Mouse (Mus musculus) MEL (cell line): ENCODE results near the gene Atp5k. TPM values are rescaled to one million over a fixed set of nuclear protein-coding genes. Genes with fewer than 3 reads are reported as not detected.

Source experiments
- DNase-seq: peaks from one replicate; pipeline ENCODE4 v3.0.0; 2011; ENCODE audit warnings: low read depth, low spot score
- H3K27ac ChIP-seq: 2 replicates; pipeline ENCODE4 v1.5.1; 2012; ENCODE audit warnings: low read depth, mild to moderate bottlenecking, control low read depth, low read length, moderate library complexity; ENCODE audit not compliant: control insufficient read depth
- H3K27me3 ChIP-seq, 2 experiments: fragments of 150-350 bp in 1 of 2; sonication (generic) in 1 of 2; 2 replicates each; pipeline ENCODE4 v1.6.1; 2012; ENCODE audit warnings: low read length in 2 of 2, mild to moderate bottlenecking in 2 of 2, improper control_type of control experiment in 1 of 2, moderate library complexity in 1 of 2; ENCODE audit not compliant: insufficient read depth in 2 of 2, control insufficient read depth in 1 of 2
- H3K36me3 ChIP-seq, 2 experiments: 2 replicates each; pipeline ENCODE4 v1.6.1; 2012 to 2014; ENCODE audit warnings: low read length in 2 of 2, improper control_type of control experiment in 1 of 2, inconsistent platforms in 1 of 2, mild to moderate bottlenecking in 1 of 2; ENCODE audit not compliant: insufficient read depth in 2 of 2, control insufficient read depth in 1 of 2
- H3K4me1 ChIP-seq, 2 experiments: fragments of 150-350 bp in 1 of 2; sonication (generic) in 1 of 2; 2 replicates each; pipeline ENCODE4 v1.6.1; 2012; ENCODE audit warnings: low read length in 2 of 2, improper control_type of control experiment in 1 of 2, mild to moderate bottlenecking in 1 of 2; ENCODE audit not compliant: insufficient read depth in 2 of 2, control insufficient read depth in 1 of 2
- H3K4me3 ChIP-seq, 2 experiments: fragments of 150-350 bp in 1 of 2; sonication (generic) in 1 of 2; 2 replicates each; pipeline ENCODE4 v1.5.1; 2012; ENCODE audit warnings: low read depth in 2 of 2, low read length in 2 of 2, mild to moderate bottlenecking in 2 of 2, moderate library complexity in 2 of 2, control low read depth in 1 of 2, improper control_type of control experiment in 1 of 2; ENCODE audit not compliant: control insufficient read depth in 1 of 2, insufficient read depth in 1 of 2
- H3K79me2 ChIP-seq: 2 replicates; pipeline ENCODE4 v1.6.1; 2012; ENCODE audit warnings: mild to moderate bottlenecking, low read length, moderate library complexity; ENCODE audit not compliant: control insufficient read depth, poor library complexity, insufficient read depth
- H3K9ac ChIP-seq: 2 replicates; pipeline ENCODE4 v1.6.1; 2012; ENCODE audit warnings: low read depth, mild to moderate bottlenecking, control low read depth, low read length, moderate library complexity; ENCODE audit not compliant: control insufficient read depth, poor library complexity, severe bottlenecking
- H3K9me3 ChIP-seq: fragments of 150-350 bp; sonication (generic); replicated peaks from 2 replicates; pipeline ENCODE4 v1.6.1; 2012; ENCODE audit warnings: mild to moderate bottlenecking, low read length, improper control_type of control experiment, moderate library complexity; ENCODE audit not compliant: insufficient read depth
- CHD2 ChIP-seq: IDR thresholded peaks from 2 replicates; pipeline ENCODE4 v1.6.1; 2011; ENCODE audit warnings: low read length, improper control_type of control experiment
- CTCF ChIP-seq, 3 experiments: IDR thresholded peaks in 2 of 3; conservative IDR thresholded peaks in 1 of 3; 2 replicates each; pipeline ENCODE4 v1.5.1; 2011 to 2012; ENCODE audit warnings: low read length in 3 of 3, low read depth in 2 of 3, mild to moderate bottlenecking in 2 of 3, improper control_type of control experiment in 1 of 3, inconsistent platforms in 1 of 3, mixed read lengths in 1 of 3, moderate library complexity in 1 of 3; ENCODE audit not compliant: control insufficient read depth in 1 of 3, insufficient read depth in 1 of 3, poor library complexity in 1 of 3, severe bottlenecking in 1 of 3
- E2F4 ChIP-seq: IDR thresholded peaks from 2 replicates; pipeline ENCODE4 v1.6.1; 2011; ENCODE audit warnings: low read depth, low read length, improper control_type of control experiment, borderline replicate concordance
- EP300 ChIP-seq, 2 experiments: IDR thresholded peaks; 2 replicates each; pipeline ENCODE4 v1.6.1; 2011; ENCODE audit warnings: improper control_type of control experiment in 2 of 2, low read length in 2 of 2, low read depth in 1 of 2, mild to moderate bottlenecking in 1 of 2
- GATA1 ChIP-seq: IDR thresholded peaks from 2 replicates; pipeline ENCODE4 v1.6.1; 2011; ENCODE audit warnings: low read depth, low read length, improper control_type of control experiment
- HCFC1 ChIP-seq: IDR thresholded peaks from 2 replicates; pipeline ENCODE4 v1.6.1; 2012; ENCODE audit warnings: low read depth, mild to moderate bottlenecking, inconsistent platforms, low read length, improper control_type of control experiment, moderate library complexity
- KAT2A ChIP-seq: conservative IDR thresholded peaks from 2 replicates; pipeline ENCODE4 v1.6.1; 2012; ENCODE audit warnings: low read depth, low read length, improper control_type of control experiment, inconsistent platforms
- MAX ChIP-seq: IDR thresholded peaks from 2 replicates; pipeline ENCODE4 v1.6.1; 2011; ENCODE audit warnings: low read length, improper control_type of control experiment
- MAZ ChIP-seq: IDR thresholded peaks from 2 replicates; pipeline ENCODE4 v1.6.1; 2012; ENCODE audit warnings: low read depth, mild to moderate bottlenecking, inconsistent platforms, low read length, improper control_type of control experiment
- MEF2A ChIP-seq: IDR thresholded peaks from 2 replicates; pipeline ENCODE4 v1.6.1; 2014; ENCODE audit warnings: low read depth, mild to moderate bottlenecking, inconsistent platforms, low read length, improper control_type of control experiment; ENCODE audit not compliant: poor library complexity, insufficient replicate concordance, severe bottlenecking; ENCODE audit errors: extremely low read depth
- MXI1 ChIP-seq: IDR thresholded peaks from 2 replicates; pipeline ENCODE4 v1.6.1; 2011; ENCODE audit warnings: mild to moderate bottlenecking, low read depth, low read length, improper control_type of control experiment
- MYB ChIP-seq: IDR thresholded peaks from 2 replicates; pipeline ENCODE4 v1.6.1; 2011; ENCODE audit warnings: mild to moderate bottlenecking, low read depth, low read length, improper control_type of control experiment
- POLR2A ChIP-seq, 2 experiments: IDR thresholded peaks; 2 replicates each; pipeline ENCODE4 v1.6.1; 2011 to 2012; ENCODE audit warnings: low read length in 2 of 2, mild to moderate bottlenecking in 2 of 2, control low read depth in 1 of 2, improper control_type of control experiment in 1 of 2, low read depth in 1 of 2, moderate library complexity in 1 of 2; ENCODE audit not compliant: control insufficient read depth in 1 of 2, insufficient read depth in 1 of 2, poor library complexity in 1 of 2
- POLR2AphosphoS2 ChIP-seq: IDR thresholded peaks from 2 replicates; pipeline ENCODE4 v1.6.1; 2011; ENCODE audit warnings: low read length, improper control_type of control experiment
- RAD21 ChIP-seq: IDR thresholded peaks from 2 replicates; pipeline ENCODE4 v1.6.1; 2011; ENCODE audit warnings: mild to moderate bottlenecking, low read depth, low read length, improper control_type of control experiment
- RCOR1 ChIP-seq: IDR thresholded peaks from 2 replicates; pipeline ENCODE4 v1.6.1; 2012; ENCODE audit warnings: low read depth, mild to moderate bottlenecking, inconsistent platforms, low read length, improper control_type of control experiment
- SMC3 ChIP-seq: IDR thresholded peaks from 2 replicates; pipeline ENCODE4 v1.6.1; 2011; ENCODE audit warnings: low read depth, low read length, improper control_type of control experiment
- TAL1 ChIP-seq: IDR thresholded peaks from 2 replicates; pipeline ENCODE4 v1.6.1; 2012; ENCODE audit warnings: mild to moderate bottlenecking, inconsistent platforms, low read length, moderate library complexity, mixed read lengths
- TCF12 ChIP-seq: IDR thresholded peaks from 2 replicates; pipeline ENCODE4 v1.6.1; 2014; ENCODE audit warnings: low read depth, mild to moderate bottlenecking, inconsistent platforms, low read length, improper control_type of control experiment, moderate library complexity
- USF1 ChIP-seq: IDR thresholded peaks from 2 replicates; pipeline ENCODE4 v1.6.1; 2014; ENCODE audit warnings: low read depth, mild to moderate bottlenecking, inconsistent platforms, low read length, improper control_type of control experiment, moderate library complexity
- USF2 ChIP-seq, 2 experiments: IDR thresholded peaks; 2 replicates each; pipeline ENCODE4 v1.6.1; 2011 to 2012; ENCODE audit warnings: improper control_type of control experiment in 2 of 2, low read length in 2 of 2, borderline replicate concordance in 1 of 2, inconsistent platforms in 1 of 2, low read depth in 1 of 2, mild to moderate bottlenecking in 1 of 2; ENCODE audit not compliant: insufficient read depth in 1 of 2
- ZC3H11A ChIP-seq: IDR thresholded peaks from 2 replicates; pipeline ENCODE4 v1.6.1; 2012; ENCODE audit warnings: low read depth, mild to moderate bottlenecking, inconsistent platforms, low read length, improper control_type of control experiment
- ZKSCAN1 ChIP-seq: IDR thresholded peaks from 2 replicates; pipeline ENCODE4 v1.6.1; 2012; ENCODE audit warnings: low read depth, mild to moderate bottlenecking, inconsistent platforms, low read length, improper control_type of control experiment, moderate library complexity
- ZNF384 ChIP-seq: IDR thresholded peaks from 2 replicates; pipeline ENCODE4 v1.6.1; 2012; ENCODE audit warnings: low read depth, mild to moderate bottlenecking, inconsistent platforms, low read length, improper control_type of control experiment
- polyA plus RNA-seq, 2 experiments: library from polyadenylated mRNA; stranded (reverse) in 1 of 2; unstranded in 1 of 2; fragments of >175 nt in 1 of 2; fragments of >200 nt in 1 of 2; gene quantifications; 2 replicates each; pipeline versions ENCODE4 v1.2.1 to v1.2.4; 2012; ENCODE audit warnings: low replicate concordance in 2 of 2, low read depth in 1 of 2; ENCODE audit not compliant: insufficient read length in 2 of 2, insufficient read depth in 1 of 2, missing spikeins in 1 of 2
- total RNA-seq: library from RNA; depleted of rRNA; stranded (reverse); fragments of 300-350 nt; gene quantifications from 2 replicates; pipeline ENCODE4 v1.2.3, GENCODE M21; 2012

Gene Atp5k
- total and polyA plus RNA-seq, 3 experiments: 329 to 801 TPM; not detected in 1

DNA sequence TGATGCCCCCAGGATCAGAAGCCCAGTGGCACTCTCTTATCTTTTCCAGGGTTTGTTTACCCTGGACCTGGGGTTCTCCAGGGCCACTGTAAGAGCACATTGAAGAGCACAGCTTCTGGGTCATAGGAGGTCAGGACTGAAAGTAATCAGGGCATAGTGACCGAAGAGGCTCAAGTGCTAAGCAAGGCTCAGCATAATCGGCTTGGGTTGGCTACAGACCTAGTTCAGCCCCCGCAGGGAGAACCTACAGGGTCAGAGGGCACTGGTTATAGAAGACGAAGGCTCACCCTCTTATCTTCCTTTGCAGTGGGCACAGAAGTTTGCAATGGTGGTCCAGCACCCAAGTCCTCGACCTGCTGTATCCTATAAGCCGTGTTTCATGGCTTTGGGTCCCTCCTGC is 3.1 kb downstream of the Atp5k start:
- Histone ChIP-seq H3K9me3 (no peaks in the 10 kb centered on the region), H3K9ac (no peak overlapping the region), H3K36me3 (peaks cover 0 to 3% of the 10 kb centered on the region in 2 experiments), H3K4me1 (peaks cover 0 to 13% of the 10 kb centered on the region in 2 experiments; a peak in 2 of 4 replicates)
- TF ChIP-seq GATA1 (no peak), POLR2AphosphoS2 (peak; percentile 50; the same call in 1 of the 2 replicates)
- TF ChIP-seq, all 39 proteins: peak for 1
- H3K79me2 ChIP-seq: peaks cover 13% of the 10 kb centered on the region
- no peak for DNase-seq
- no peak overlapping the region for H3K4me3 ChIP-seq
- H3K27ac ChIP-seq: no peak overlapping the region
- H3K27me3 ChIP-seq: no peaks in the 10 kb centered on the region

DNA sequence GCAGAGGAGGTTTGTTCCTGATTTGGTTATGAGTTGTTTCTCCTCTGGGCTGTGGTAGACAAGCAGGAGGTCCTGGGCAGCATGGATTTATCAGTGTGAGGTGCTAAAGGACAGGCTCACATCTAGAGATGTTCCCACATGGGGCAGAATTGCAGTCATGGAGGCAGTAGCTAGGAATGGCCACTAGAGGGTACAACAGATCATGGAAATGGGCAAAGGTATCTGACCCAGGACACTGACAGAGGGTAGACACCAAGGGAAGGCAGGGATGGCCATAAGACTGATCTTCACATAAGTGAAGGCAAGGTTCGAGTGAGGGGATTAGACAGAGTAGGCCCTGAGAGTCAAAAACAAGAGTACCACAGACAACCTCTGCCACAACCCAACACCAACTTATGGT is 7.1 kb downstream of the Atp5k start:
- Histone ChIP-seq H3K9ac (no peak overlapping the region), H3K4me1 (no peaks in the 10 kb centered on the region; a peak in 1 of 4 replicates), H3K79me2 (no peaks in the 10 kb centered on the region), H3K4me3 (no peak overlapping the region), H3K27me3 (no peaks in the 10 kb centered on the region), H3K36me3 (peaks cover 0 to 9% of the 10 kb centered on the region in 2 experiments)
- peak; percentile 75 for DNase-seq
- TF ChIP-seq CTCF (IDR thresholded peaks at IDR 0.05 in 2 of 3, conservative IDR thresholded peaks at IDR 0.05 in 1 of 3; ENCODE audit: control insufficient read depth in 1 of 3, insufficient read depth in 1 of 3, low read depth in 2 of 3, low read length in 3 of 3, poor library complexity in 1 of 3, severe bottlenecking in 1 of 3) (peak; percentile 71 to 97 (median 97)), USF1 (no peak), TCF12 (no peak), GATA1 (no peak), RAD21 (peak; percentile 95), E2F4 (no peak), ZC3H11A (peak; percentile 90), KAT2A (no peak), SMC3 (peak; percentile 93), MAX (no peak), USF2 (IDR thresholded peaks at IDR 0.05; ENCODE audit: borderline replicate concordance in 1 of 2, insufficient read depth in 1 of 2, low read depth in 1 of 2, low read length in 2 of 2) (no peak), ZNF384 (no peak)
- TF ChIP-seq, all 39 proteins: peak for 4
- Histone ChIP-seq H3K27ac (no peak overlapping the region), H3K9me3 (no peaks in the 10 kb centered on the region)

DNA sequence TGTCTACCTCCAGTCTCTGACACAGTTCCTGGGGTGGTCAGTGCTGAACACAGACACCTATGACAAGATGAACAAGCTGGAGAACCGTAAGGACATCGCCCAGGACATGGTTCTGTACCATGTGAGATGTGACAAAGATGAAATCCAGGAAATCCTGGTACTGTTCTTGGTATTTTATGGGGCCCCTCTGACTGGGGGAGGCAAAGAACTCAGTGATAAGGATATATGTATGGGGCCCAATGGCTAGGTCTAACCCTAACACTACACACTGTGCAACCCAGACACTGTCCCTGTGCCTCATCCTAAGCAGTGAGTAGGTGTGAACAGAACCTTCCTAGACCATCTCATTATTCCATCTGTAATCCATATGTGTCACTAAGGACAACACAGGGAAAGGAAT is 10.8 kb downstream of the Atp5k start:
- Histone ChIP-seq H3K27ac (no peak overlapping the region), H3K4me1 (no peaks in the 10 kb centered on the region; a peak in 1 of 4 replicates), H3K36me3 (peaks cover 0 to 10% of the 10 kb centered on the region in 2 experiments; a peak in 2 of 4 replicates), H3K9ac (no peak overlapping the region), H3K4me3 (no peak overlapping the region), H3K9me3 (no peaks in the 10 kb centered on the region), H3K79me2 (no peaks in the 10 kb centered on the region), H3K27me3 (no peaks in the 10 kb centered on the region)
- no peak for DNase-seq
- TF ChIP-seq TCF12: no peak
- no peak for TF ChIP-seq GATA1
- no peak for TF ChIP-seq MXI1
- TF ChIP-seq EP300 (IDR thresholded peaks at IDR 0.05; ENCODE audit: low read depth in 1 of 2, low read length in 2 of 2): no peak
- TF ChIP-seq CHD2: no peak
- no peak for TF ChIP-seq POLR2A (IDR thresholded peaks at IDR 0.05; ENCODE audit: control insufficient read depth in 1 of 2, insufficient read depth in 1 of 2, low read depth in 1 of 2, low read length in 2 of 2, poor library complexity in 1 of 2)
- TF ChIP-seq TAL1: no peak
- TF ChIP-seq POLR2AphosphoS2: no peak
- no peak for TF ChIP-seq ZKSCAN1
- no peak for TF ChIP-seq MEF2A
- no peak for TF ChIP-seq RCOR1
- TF ChIP-seq MAZ: no peak
- no peak for TF ChIP-seq MYB
- no peak for TF ChIP-seq HCFC1
